Mouse (Mus musculus) adrenal gland, adult 2 months (tissue): ENCODE data around the gene Plekhg4. TPM values are rescaled to one million over a fixed set of nuclear protein-coding genes. Genes with fewer than 3 reads are reported as not detected.

Source experiments
- DNase-seq: peaks from one replicate; pipeline ENCODE4 v3.0.0; 2021
- polyA plus RNA-seq: library from polyadenylated mRNA; depleted of rRNA; stranded (reverse); fragments of >200 nt; gene quantifications from 2 replicates; pipeline ENCODE4 v1.2.3, GENCODE M21; 2012
- total RNA-seq, 2 experiments: library from RNA; stranded (reverse); gene quantifications; 2 replicates each; pipeline ENCODE4 v1.2.3; 2021

The Plekhg4 gene
- total and polyA plus RNA-seq, 3 experiments, result 0.20 to 0.52 (median 0.35) TPM

- DNase-seq, result peak; percentile 45
These were observed 23.8 kb upstream of the Plekhg4 start for GRCm38 (mm10) chr8:105349096-105349771.

- no peak for DNase-seq
These were observed 22.9 kb upstream of the Plekhg4 start for GRCm38 (mm10) chr8:105350186-105350585.

- no peak for DNase-seq
These were observed 19.4 kb upstream of the Plekhg4 start for GRCm38 (mm10) chr8:105353583-105354135.

GRCm38 (mm10) chr8:105354549-105354948, 18.5 kb upstream of the Plekhg4 start:
- no peak for DNase-seq

GRCm38 (mm10) chr8:105355179-105356024, 17.7 kb upstream of the Plekhg4 start:
- peak; percentile 32 for DNase-seq

- DNase-seq, result no peak
These were observed 16.4 kb upstream of the Plekhg4 start for GRCm38 (mm10) chr8:105356681-105357080.

- DNase-seq, result no peak
These were observed 13.9 kb upstream of the Plekhg4 start for GRCm38 (mm10) chr8:105359208-105359607.

GRCm38 (mm10) chr8:105359646-105360045, 13.4 kb upstream of the Plekhg4 start:
- no peak for DNase-seq

- DNase-seq, result no peak
These were observed 11.0 kb upstream of the Plekhg4 start for GRCm38 (mm10) chr8:105361751-105362702.

- DNase-seq, result no peak
These were observed 6.0 kb upstream of the Plekhg4 start for GRCm38 (mm10) chr8:105367107-105367506.

GRCm38 (mm10) chr8:105372473-105372872, 601 bp upstream of the Plekhg4 start:
- DNase-seq, result peak; percentile 65

GRCm38 (mm10) chr8:105374513-105374966, 1.5 kb downstream of the Plekhg4 start:
- DNase-seq, result no peak

GRCm38 (mm10) chr8:105378673-105379072, 5.6 kb downstream of the Plekhg4 start:
- DNase-seq, result peak; percentile 28

GRCm38 (mm10) chr8:105380308-105380707, 7.2 kb downstream of the Plekhg4 start:
- DNase-seq, result peak; percentile 59

- DNase-seq, result no peak
These were observed 11.0 kb downstream of the Plekhg4 start for GRCm38 (mm10) chr8:105384070-105384469.

- DNase-seq, result no peak
These were observed 14.1 kb downstream of the Plekhg4 start for GRCm38 (mm10) chr8:105387151-105387550.

GRCm38 (mm10) chr8:105389096-105389495, 16.0 kb downstream of the Plekhg4 start:
- DNase-seq, result no peak

GRCm38 (mm10) chr8:105393089-105393787, 20.2 kb downstream of the Plekhg4 start:
- no peak for DNase-seq

GRCm38 (mm10) chr8:105393915-105394314, 20.8 kb downstream of the Plekhg4 start:
- no peak for DNase-seq

GRCm38 (mm10) chr8:105397747-105398146, 24.7 kb downstream of the Plekhg4 start:
- DNase-seq, result peak; percentile 52

GRCm38 (mm10) chr8:105400016-105400415, 26.9 kb downstream of the Plekhg4 start:
- DNase-seq, result no peak
